Mouse (Mus musculus): ENCODE data around the gene Ctf2. TPM values are rescaled to one million over a fixed set of nuclear protein-coding genes. Genes with fewer than 3 reads are reported as not detected.
A peak's percentile ranks its signal among the peaks of the same experiment; 100 is the strongest.
"Not testable (repeated sequence)": the region's sequence is repeated elsewhere in the genome, so short reads cannot be mapped to it uniquely, and the experiment has no call there.

Ctf2 gene
- 0.13 and 0.26 TPM in 2 replicates for polyA plus RNA-seq (2016; fragmentation: Nextera tagmentation; extraction: Ambion mirVana)

- H3K4me1 ChIP-seq; H3K27ac ChIP-seq; H3K4me3 ChIP-seq; ATAC-seq; H3K9me3 ChIP-seq (replicated peaks); H3K4me2 ChIP-seq; H3K27me3 ChIP-seq (replicated peaks); H3K9ac ChIP-seq; H3K36me3 ChIP-seq: not testable (repeated sequence)
- WGBS (ENCODE audit: insufficient replicate concordance) = 88% methylated on average over 1 of the region's 5 CpGs
Observed at GRCm38 (mm10) chr7:127732066-127732465, at the start of gene Ctf2. TSS of gene Ctf2 (minus strand) at chr7:127732166.

- peak overlapping the region; percentile 93 for H3K4me2 ChIP-seq
- H3K27me3 ChIP-seq (replicated peaks) = no peaks in the 10 kb centered on the region
- 75% methylated on average over 4 of the region's 4 CpGs for WGBS (ENCODE audit: insufficient replicate concordance)
- H3K27ac ChIP-seq = peak overlapping the region; percentile 95
- no peak for ATAC-seq
- H3K9ac ChIP-seq = peak overlapping the region; percentile 93
- H3K36me3 ChIP-seq = peaks cover 57% of the 10 kb centered on the region
- H3K9me3 ChIP-seq (replicated peaks) = no peaks in the 10 kb centered on the region
- peaks cover 42% of the 10 kb centered on the region for H3K4me1 ChIP-seq
- H3K4me3 ChIP-seq = peak overlapping the region; percentile 97
Observed at GRCm38 (mm10) chr7:127778350-127778749, 46.4 kb upstream of the Ctf2 start.

GRCm38 (mm10) chr7:127777474-127778266 lies 45.7 kb upstream of the Ctf2 start:
- Histone ChIP-seq H3K27me3 (replicated peaks) (no peaks in the 10 kb centered on the region), H3K9ac (peak overlapping the region; percentile 93), H3K4me3 (peak overlapping the region; percentile 97), H3K27ac (peak overlapping the region; percentile 95), H3K36me3 (peaks cover 50% of the 10 kb centered on the region), H3K4me2 (peak overlapping the region; percentile 93), H3K9me3 (replicated peaks) (no peaks in the 10 kb centered on the region), H3K4me1 (peaks cover 43% of the 10 kb centered on the region)
- peak; percentile 46 for ATAC-seq
- 3% methylated on average over 56 of the region's 66 CpGs for WGBS (ENCODE audit: insufficient replicate concordance)

GRCm38 (mm10) chr7:127776878-127777473 lies 45.0 kb upstream of the Ctf2 start:
- Histone ChIP-seq H3K27me3 (replicated peaks) (no peaks in the 10 kb centered on the region), H3K36me3 (peaks cover 43% of the 10 kb centered on the region), H3K9ac (peak overlapping the region; percentile 93), H3K27ac (peak overlapping the region; percentile 95), H3K4me2 (peak overlapping the region; percentile 93), H3K9me3 (replicated peaks) (no peaks in the 10 kb centered on the region), H3K4me3 (peak overlapping the region; percentile 97), H3K4me1 (peaks cover 48% of the 10 kb centered on the region)
- ATAC-seq = peak; percentile 90
- WGBS (ENCODE audit: insufficient replicate concordance) = under 1% methylated on average over 61 of the region's 70 CpGs

GRCm38 (mm10) chr7:127776426-127776825 lies 44.5 kb upstream of the Ctf2 start, which contains the start of gene Setd1a:
TSS of gene Setd1a (plus strand) at chr7:127776670.
- peak within 1 kb of the TSS; percentile 93 for H3K4me2 ChIP-seq

GRCm38 (mm10) chr7:127775837-127776236 lies 43.9 kb upstream of the Ctf2 start:
- peak overlapping the region; percentile 93 for H3K4me2 ChIP-seq
- not testable (repeated sequence) for H3K9me3 ChIP-seq (replicated peaks); H3K27me3 ChIP-seq (replicated peaks); ATAC-seq
- WGBS (ENCODE audit: insufficient replicate concordance) = 67% methylated on average over 7 of the region's 7 CpGs
- H3K4me1 ChIP-seq = peaks cover 60% of the 10 kb centered on the region
- H3K36me3 ChIP-seq = peaks cover 32% of the 10 kb centered on the region
- peak overlapping the region; percentile 97 for H3K4me3 ChIP-seq
- peak overlapping the region; percentile 95 for H3K27ac ChIP-seq
- peak overlapping the region; percentile 93 for H3K9ac ChIP-seq

More at GRCm38 (mm10) chr7:127776426-127776825, 44.5 kb upstream of the Ctf2 start, which contains the start of gene Setd1a:
- peak; percentile 55 for ATAC-seq
- H3K36me3 ChIP-seq = peaks cover 38% of the 10 kb centered on the region
- no peaks in the 10 kb centered on the region for H3K27me3 ChIP-seq (replicated peaks)
- no peaks in the 10 kb centered on the region for H3K9me3 ChIP-seq (replicated peaks)
- peak within 1 kb of the TSS; percentile 93 for H3K9ac ChIP-seq
- WGBS (ENCODE audit: insufficient replicate concordance) = under 1% methylated on average over 23 of the region's 23 CpGs
- peaks cover 54% of the 10 kb centered on the region for H3K4me1 ChIP-seq
- peak within 1 kb of the TSS; percentile 95 for H3K27ac ChIP-seq
- peak within 1 kb of the TSS; percentile 97 for H3K4me3 ChIP-seq

- Histone ChIP-seq H3K9ac (no peak overlapping the region), H3K36me3 (peaks cover 12% of the 10 kb centered on the region), H3K4me3 (no peak overlapping the region), H3K27me3 (replicated peaks) (no peaks in the 10 kb centered on the region), H3K9me3 (replicated peaks) (no peaks in the 10 kb centered on the region), H3K4me1 (peaks cover 73% of the 10 kb centered on the region), H3K4me2 (no peak overlapping the region), H3K27ac (no peak overlapping the region)
- peak; percentile 13; the same call in 1 of the 2 replicates for ATAC-seq
- 41% methylated on average over 9 of the region's 9 CpGs for WGBS (ENCODE audit: insufficient replicate concordance)
Observed at GRCm38 (mm10) chr7:127773664-127774384, 41.9 kb upstream of the Ctf2 start.

GRCm38 (mm10) chr7:127772557-127772956 lies 40.6 kb upstream of the Ctf2 start:
- no peak overlapping the region for H3K4me3 ChIP-seq
- peaks cover 74% of the 10 kb centered on the region for H3K4me1 ChIP-seq
- H3K27me3 ChIP-seq (replicated peaks) = no peaks in the 10 kb centered on the region
- WGBS (ENCODE audit: insufficient replicate concordance) = 87% methylated on average over 1 of the region's 1 CpGs
- no peak for ATAC-seq
- H3K27ac ChIP-seq = no peak overlapping the region
- H3K36me3 ChIP-seq = peaks cover 13% of the 10 kb centered on the region
- no peak overlapping the region for H3K4me2 ChIP-seq
- H3K9me3 ChIP-seq (replicated peaks) = no peaks in the 10 kb centered on the region
- H3K9ac ChIP-seq = no peak overlapping the region

- WGBS (ENCODE audit: insufficient replicate concordance) = 53% methylated on average over 3 of the region's 3 CpGs
- H3K9me3 ChIP-seq (replicated peaks) = no peaks in the 10 kb centered on the region
- H3K4me3 ChIP-seq = no peak overlapping the region
- peaks cover 16% of the 10 kb centered on the region for H3K36me3 ChIP-seq
- H3K9ac ChIP-seq = no peak overlapping the region
- H3K27ac ChIP-seq = peak overlapping the region; percentile 39; the same call in 1 of the 2 replicates
- peaks cover 79% of the 10 kb centered on the region for H3K4me1 ChIP-seq
- H3K27me3 ChIP-seq (replicated peaks) = no peaks in the 10 kb centered on the region
- no peak overlapping the region for H3K4me2 ChIP-seq
- no peak for ATAC-seq
Observed at GRCm38 (mm10) chr7:127772080-127772479, 40.1 kb upstream of the Ctf2 start.

- peak overlapping the region; percentile 81; the same call in 1 of the 2 replicates for H3K9ac ChIP-seq
Observed at GRCm38 (mm10) chr7:127771262-127771661, 39.3 kb upstream of the Ctf2 start.

GRCm38 (mm10) chr7:127770039-127770905 lies 38.3 kb upstream of the Ctf2 start:
- H3K4me1 ChIP-seq = peaks cover 89% of the 10 kb centered on the region
- H3K36me3 ChIP-seq = peaks cover 29% of the 10 kb centered on the region
- H3K4me3 ChIP-seq = peak overlapping the region; percentile 67
- no peaks in the 10 kb centered on the region for H3K9me3 ChIP-seq (replicated peaks)
- H3K9ac ChIP-seq = peak overlapping the region; percentile 81
- WGBS (ENCODE audit: insufficient replicate concordance) = 1% methylated on average over 27 of the region's 27 CpGs
- peak overlapping the region; percentile 86 for H3K4me2 ChIP-seq
- H3K27ac ChIP-seq = peak overlapping the region; percentile 83
- H3K27me3 ChIP-seq (replicated peaks) = no peaks in the 10 kb centered on the region
- no peak for ATAC-seq

More at GRCm38 (mm10) chr7:127771262-127771661, 39.3 kb upstream of the Ctf2 start:
- Histone ChIP-seq H3K27ac (peak overlapping the region; percentile 83), H3K27me3 (replicated peaks) (no peaks in the 10 kb centered on the region), H3K9me3 (replicated peaks) (no peaks in the 10 kb centered on the region), H3K4me3 (0 out of 2 replicates have a peak overlapping the region, but pooled peaks have one; percentile 0), H3K4me2 (peak overlapping the region; percentile 86), H3K36me3 (peaks cover 19% of the 10 kb centered on the region), H3K4me1 (peaks cover 87% of the 10 kb centered on the region)
- no peak for ATAC-seq
- 55% methylated on average over 5 of the region's 5 CpGs for WGBS (ENCODE audit: insufficient replicate concordance)
